Mouse (Mus musculus) CH12.LX (cell line): Measurements from ENCODE around the gene Wt1. TPM values are rescaled to one million over a fixed set of nuclear protein-coding genes. Genes with fewer than 3 reads are reported as not detected.
A peak's percentile ranks its signal among the peaks of the same experiment; 100 is the strongest.

Experiments used
- DNase-seq: peaks from one replicate; pipeline ENCODE4 v3.0.0-alpha.2; 2013; ENCODE audit errors: extremely low read depth
- H3K27ac ChIP-seq: 2 replicates; pipeline ENCODE4 v1.5.1; 2012; ENCODE audit warnings: low read depth, mild to moderate bottlenecking, control low read depth, moderate library complexity; ENCODE audit not compliant: insufficient read depth
- H3K27me3 ChIP-seq: replicated peaks from 2 replicates; pipeline ENCODE3; 2012; ENCODE audit warnings: inconsistent platforms
- H3K36me3 ChIP-seq, 2 experiments: replicated peaks in 1 of 2; 2 replicates each; pipeline versions ENCODE3 to v1.6.1; 2012; ENCODE audit warnings: inconsistent platforms in 1 of 2, low read length in 1 of 2, mild to moderate bottlenecking in 1 of 2, mixed read lengths in 1 of 2, moderate library complexity in 1 of 2; ENCODE audit not compliant: control insufficient read depth in 1 of 2, insufficient read depth in 1 of 2
- H3K4me1 ChIP-seq, 2 experiments: 2 replicates each; pipeline ENCODE4 v1.6.1; 2012; ENCODE audit warnings: inconsistent platforms in 1 of 2, moderate library complexity in 1 of 2; ENCODE audit not compliant: insufficient read depth in 2 of 2, control insufficient read depth in 1 of 2
- H3K4me2 ChIP-seq: 2 replicates; pipeline ENCODE4 v1.6.1; 2012; ENCODE audit warnings: low read depth, mild to moderate bottlenecking, control low read depth; ENCODE audit not compliant: poor library complexity, insufficient read depth, severe bottlenecking
- H3K4me3 ChIP-seq, 3 experiments: fragments of 150-350 bp in 1 of 3; sonication (generic) in 1 of 3; replicated peaks in 1 of 3; 2 replicates each; pipeline versions ENCODE3 to v1.5.1; 2011 to 2012; ENCODE audit warnings: low read depth in 2 of 3, low read length in 2 of 3, mild to moderate bottlenecking in 2 of 3, moderate library complexity in 2 of 3, control low read depth in 1 of 3, improper control_type of control experiment in 1 of 3, inconsistent platforms in 1 of 3, mixed read lengths in 1 of 3; ENCODE audit not compliant: poor library complexity in 1 of 3
- H3K79me2 ChIP-seq: replicated peaks from 2 replicates; pipeline ENCODE4 v1.6.1; 2012; ENCODE audit warnings: mild to moderate bottlenecking, moderate library complexity; ENCODE audit not compliant: control insufficient read depth, poor library complexity, insufficient read depth, severe bottlenecking; ENCODE audit errors: extremely low read depth
- H3K9ac ChIP-seq: 2 replicates; pipeline ENCODE4 v1.6.1; 2012; ENCODE audit warnings: low read depth, mild to moderate bottlenecking, control low read depth, moderate library complexity; ENCODE audit not compliant: insufficient read depth
- H3K9me3 ChIP-seq: replicated peaks from 2 replicates; pipeline ENCODE3; 2012; ENCODE audit warnings: low read length, inconsistent platforms, mixed read lengths
- CTCF ChIP-seq, 2 experiments: IDR thresholded peaks in 1 of 2; conservative IDR thresholded peaks in 1 of 2; 2 replicates each; pipeline ENCODE4 v1.5.1; 2011 to 2012; ENCODE audit warnings: low read depth in 2 of 2, low read length in 2 of 2, improper control_type of control experiment in 1 of 2, inconsistent platforms in 1 of 2, mild to moderate bottlenecking in 1 of 2, moderate library complexity in 1 of 2
- E2F4 ChIP-seq: IDR thresholded peaks from 2 replicates; pipeline ENCODE4 v1.6.1; 2011; ENCODE audit warnings: low read depth, low read length, improper control_type of control experiment; ENCODE audit not compliant: insufficient replicate concordance
- ELF1 ChIP-seq: IDR thresholded peaks from 2 replicates; pipeline ENCODE4 v1.6.1; 2014; ENCODE audit warnings: low read depth, mild to moderate bottlenecking, inconsistent platforms, low read length, improper control_type of control experiment
- ETS1 ChIP-seq: conservative IDR thresholded peaks from 2 replicates; pipeline ENCODE4 v1.6.1; 2012; ENCODE audit warnings: low read depth, mild to moderate bottlenecking, inconsistent platforms, low read length, improper control_type of control experiment, moderate library complexity
- GABPA ChIP-seq: IDR thresholded peaks from 2 replicates; pipeline ENCODE4 v1.6.1; 2012; ENCODE audit warnings: low read depth, low read length, improper control_type of control experiment, inconsistent platforms; ENCODE audit not compliant: insufficient replicate concordance
- HCFC1 ChIP-seq: IDR thresholded peaks from 2 replicates; pipeline ENCODE4 v1.6.1; 2012; ENCODE audit warnings: low read depth, mild to moderate bottlenecking, inconsistent platforms, low read length, improper control_type of control experiment
- JUN ChIP-seq: IDR thresholded peaks from 2 replicates; pipeline ENCODE4 v1.6.1; 2011; ENCODE audit warnings: low read depth, mild to moderate bottlenecking, low read length, improper control_type of control experiment, moderate library complexity; ENCODE audit not compliant: insufficient read depth
- KAT2A ChIP-seq: IDR thresholded peaks from 2 replicates; pipeline ENCODE4 v1.6.1; 2012; ENCODE audit warnings: low read length, improper control_type of control experiment, inconsistent platforms; ENCODE audit not compliant: insufficient replicate concordance
- MAFK ChIP-seq: IDR thresholded peaks from 2 replicates; pipeline ENCODE4 v1.6.1; 2011; ENCODE audit warnings: low read length, improper control_type of control experiment; ENCODE audit not compliant: insufficient replicate concordance
- MEF2A ChIP-seq: IDR thresholded peaks from 2 replicates; pipeline ENCODE4 v1.6.1; 2014; ENCODE audit warnings: low read depth, mild to moderate bottlenecking, inconsistent platforms, low read length, improper control_type of control experiment, borderline replicate concordance
- MYC ChIP-seq: IDR thresholded peaks from 2 replicates; pipeline ENCODE4 v1.6.1; 2011; ENCODE audit warnings: low read depth, mild to moderate bottlenecking, improper control_type of control experiment, low read length
- NRF1 ChIP-seq: IDR thresholded peaks from 2 replicates; pipeline ENCODE4 v1.6.1; 2014; ENCODE audit warnings: low read depth, mild to moderate bottlenecking, inconsistent platforms, low read length, improper control_type of control experiment, moderate library complexity
- PAX5 ChIP-seq: IDR thresholded peaks from 2 replicates; pipeline ENCODE4 v1.6.1; 2012; ENCODE audit warnings: low read length, inconsistent platforms, mixed read lengths
- RAD21 ChIP-seq: IDR thresholded peaks from 2 replicates; pipeline ENCODE4 v1.6.1; 2011; ENCODE audit warnings: low read depth, mild to moderate bottlenecking, low read length, improper control_type of control experiment, moderate library complexity
- SIN3A ChIP-seq: IDR thresholded peaks from 2 replicates; pipeline ENCODE4 v1.6.1; 2012; ENCODE audit warnings: low read length, improper control_type of control experiment, inconsistent platforms
- SMC3 ChIP-seq: IDR thresholded peaks from 2 replicates; pipeline ENCODE4 v1.6.1; 2011; ENCODE audit warnings: low read depth, low read length, improper control_type of control experiment
- TBP ChIP-seq: conservative IDR thresholded peaks from 2 replicates; pipeline ENCODE4 v1.6.1; 2011; ENCODE audit warnings: low read depth, low read length, improper control_type of control experiment
- TCF12 ChIP-seq: IDR thresholded peaks from 2 replicates; pipeline ENCODE4 v1.6.1; 2014; ENCODE audit warnings: low read depth, mild to moderate bottlenecking, inconsistent platforms, low read length, improper control_type of control experiment
- UBTF ChIP-seq: IDR thresholded peaks from 2 replicates; pipeline ENCODE4 v1.6.1; 2012; ENCODE audit warnings: low read depth, mild to moderate bottlenecking, inconsistent platforms, low read length, improper control_type of control experiment, moderate library complexity
- USF2 ChIP-seq: conservative IDR thresholded peaks from 2 replicates; pipeline ENCODE4 v1.6.1; 2011; ENCODE audit warnings: low read depth, low read length, improper control_type of control experiment
- ZC3H11A ChIP-seq: IDR thresholded peaks from 2 replicates; pipeline ENCODE4 v1.6.1; 2012; ENCODE audit warnings: low read depth, mild to moderate bottlenecking, inconsistent platforms, low read length, improper control_type of control experiment
- ZMIZ1 ChIP-seq: IDR thresholded peaks from 2 replicates; pipeline ENCODE4 v1.6.1; 2012; ENCODE audit warnings: low read depth, mild to moderate bottlenecking, inconsistent platforms, low read length, improper control_type of control experiment
- ZNF384 ChIP-seq: IDR thresholded peaks from 2 replicates; pipeline ENCODE4 v1.6.1; 2012; ENCODE audit warnings: low read depth, low read length, improper control_type of control experiment, inconsistent platforms
- dilution Hi-C: fragments of 300-500 bp; cut with MboI; formaldehyde crosslinking; loops from 2 replicates; pipeline ENCODE4 v1.14.3; 2020; ENCODE audit warnings: low sequenced_read_pairs; ENCODE audit not compliant: extremely low pct_unique_long_range_greater_than_20kb, extremely low pct_ligation_motif_present
- in situ Hi-C: fragments of 300-500 bp; cut with MboI; formaldehyde crosslinking; loops from 3 replicates; pipeline ENCODE4 v1.14.3; 2019; ENCODE audit warnings: low sequenced_read_pairs, low pct_ligation_motif_present, low pct_unique_long_range_greater_than_20kb, mixed read lengths
- polyA plus RNA-seq: library from polyadenylated mRNA; unstranded; fragments of >175 nt; gene quantifications from 2 replicates; pipeline ENCODE4 v1.2.1, GENCODE M21; 2012; ENCODE audit warnings: low read depth; ENCODE audit not compliant: insufficient read length
- total RNA-seq, 2 experiments: library from RNA; depleted of rRNA; stranded (reverse); fragments of 300-350 nt in 1 of 2; fragments of >200 nt in 1 of 2; gene quantifications; 2 replicates each; pipeline ENCODE4 v1.2.3; 2012 to 2014

Wt1 gene
- total and polyA plus RNA-seq, 3 experiments = not detected

- in situ Hi-C loops = no loop called here
- TF ChIP-seq TCF12 = no peak
- no peak for TF ChIP-seq KAT2A
- TF ChIP-seq PAX5 = no peak
- TF ChIP-seq E2F4 = no peak
- peak in 1 of 2 experiments; percentile 51; a peak in 2 of 4 replicates for TF ChIP-seq CTCF (conservative IDR thresholded peaks at IDR 0.05 in 1 of 2, IDR thresholded peaks at IDR 0.05 in 1 of 2; ENCODE audit: low read depth in 2 of 2, low read length in 2 of 2)
- TF ChIP-seq SIN3A = no peak
- no peak for TF ChIP-seq MYC
- TF ChIP-seq TBP = no peak
- no peak for TF ChIP-seq JUN
- TF ChIP-seq MEF2A = no peak
- no peak for TF ChIP-seq ZNF384
- no peak for TF ChIP-seq HCFC1
- TF ChIP-seq GABPA = no peak
- no peak for TF ChIP-seq UBTF
- TF ChIP-seq ZMIZ1 = no peak
- no peak for TF ChIP-seq NRF1
- TF ChIP-seq SMC3 = peak; percentile 42
- TF ChIP-seq ETS1 = no peak
- no peak for TF ChIP-seq ELF1
- TF ChIP-seq MAFK = no peak
- no peak for TF ChIP-seq USF2
- TF ChIP-seq RAD21 = peak; percentile 31
- no peak for TF ChIP-seq ZC3H11A
- TF ChIP-seq, all 38 proteins: peak for 3
- Histone ChIP-seq H3K4me3 (no peak overlapping the region), H3K79me2 (no peaks in the 10 kb centered on the region), H3K4me1 (peaks cover 0 to 3% of the 10 kb centered on the region in 2 experiments; a peak in 2 of 4 replicates), H3K27ac (no peak overlapping the region), H3K4me2 (peak overlapping the region; percentile 1; the same call in 1 of the 2 replicates), H3K9me3 (no peaks in the 10 kb centered on the region), H3K9ac (no peak overlapping the region), H3K36me3 (no peaks in the 10 kb centered on the region), H3K27me3 (no peaks in the 10 kb centered on the region)
- dilution Hi-C loops = no loop called here
- DNase-seq = peak; percentile 44
Observed at GRCm38 (mm10) chr2:105108703-105109158, 17.6 kb upstream of the Wt1 start.
